Mouse (Mus musculus): Measurements from ENCODE around the gene Ift81. TPM values are rescaled to one million over a fixed set of nuclear protein-coding genes. Genes with fewer than 3 reads are reported as not detected.

The Ift81 gene
- polyA plus RNA-seq, 1 experiment from 2014 or later: 17.4 TPM

DNA sequence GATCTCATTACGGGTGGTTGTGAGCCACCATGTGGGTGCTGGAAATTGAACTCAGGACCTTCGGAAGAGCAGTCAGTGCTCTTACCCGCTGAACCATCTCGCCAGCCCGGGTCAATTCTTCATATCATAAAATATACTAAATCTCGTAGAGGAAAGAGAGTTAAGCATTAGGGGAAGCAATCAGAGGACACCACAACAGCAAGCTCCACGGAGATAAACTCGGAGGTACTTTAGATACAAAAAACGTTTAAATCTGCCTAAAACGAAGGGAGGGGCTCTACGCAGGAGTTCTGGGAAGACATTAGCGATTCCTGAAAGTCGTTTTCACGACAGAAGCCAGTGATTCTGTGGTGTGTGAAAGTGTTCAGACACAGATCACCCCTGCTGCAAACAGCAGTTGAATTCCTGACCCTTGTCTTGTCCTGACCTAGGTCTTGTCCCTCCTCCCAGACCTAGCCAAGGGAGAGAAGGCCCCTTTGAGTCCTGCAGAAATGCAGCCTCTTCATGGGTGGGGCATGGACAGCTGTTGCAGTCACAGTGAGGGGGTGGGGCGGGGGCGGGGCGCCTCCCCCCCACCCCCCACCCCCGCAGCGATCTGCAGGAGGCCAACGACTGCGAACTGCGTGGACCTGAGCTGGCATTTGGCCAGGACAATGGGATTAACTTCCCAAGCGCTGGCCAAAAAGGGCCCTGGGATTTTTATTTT lies 100.7 kb downstream of the Ift81 start:
- no peak for ATAC-seq (ENCODE audit: low FRiP score, low TSS enrichment)
- no peak overlapping the region for H3K4me3 ChIP-seq (ENCODE audit: low read depth, low read length)
- H3K4me1 ChIP-seq (replicated peaks; ENCODE audit: control insufficient read depth, insufficient read depth): peaks cover 15% of the 10 kb centered on the region
- no peak overlapping the region for H3K27ac ChIP-seq (replicated peaks)
- no peaks in the 10 kb centered on the region for H3K36me3 ChIP-seq (ENCODE audit: control insufficient read depth, insufficient read depth, low read length)
- DNase-seq (ENCODE audit: low spot score): no peak
- H3K27me3 ChIP-seq (ENCODE audit: control insufficient read depth, insufficient read depth, low read length): no peaks in the 10 kb centered on the region
- no peak overlapping the region for H3K9ac ChIP-seq (ENCODE audit: low read length)
- H3K9me3 ChIP-seq (ENCODE audit: control insufficient read depth, low read length): no peaks in the 10 kb centered on the region
- TF ChIP-seq EP300 (optimal IDR thresholded peaks at IDR 0.05) (no peak), CTCF (IDR thresholded peaks at IDR 0.05; ENCODE audit: low read depth) (no peak)
- WGBS: 43% methylated on average over 21 of the region's 23 CpGs
- peak overlapping the region; percentile 12; the same call in 1 of the 2 replicates for H3K4me2 ChIP-seq (replicated peaks; ENCODE audit: low read depth)

DNA sequence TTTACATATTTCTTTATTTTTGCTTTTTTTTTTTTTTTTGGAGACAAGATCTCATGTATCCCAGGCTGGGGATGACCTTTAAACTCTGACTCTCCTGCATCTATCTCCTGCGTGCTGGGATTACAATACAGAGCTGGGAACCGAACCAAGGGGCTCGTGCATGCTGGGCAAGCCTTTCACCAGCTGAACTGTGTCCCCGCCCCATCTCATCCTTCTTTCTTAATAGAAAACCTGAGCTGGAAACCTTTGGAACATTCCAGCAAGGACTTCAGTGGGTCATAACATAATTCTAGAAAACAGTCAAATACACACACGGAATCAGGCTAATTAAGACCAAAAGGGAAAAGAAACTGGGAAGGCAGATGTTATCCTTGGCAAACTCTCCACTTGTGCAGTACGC lies 102.3 kb downstream of the Ift81 start:
- Histone ChIP-seq H3K9me3 (ENCODE audit: control insufficient read depth, low read length) (no peaks in the 10 kb centered on the region), H3K9ac (ENCODE audit: low read length) (no peak overlapping the region), H3K4me1 (replicated peaks; ENCODE audit: control insufficient read depth, insufficient read depth) (peaks cover 13% of the 10 kb centered on the region), H3K4me2 (replicated peaks; ENCODE audit: low read depth) (no peak overlapping the region), H3K27ac (replicated peaks) (no peak overlapping the region; the same call in 1 of the 2 replicates), H3K36me3 (ENCODE audit: control insufficient read depth, insufficient read depth, low read length) (no peaks in the 10 kb centered on the region), H3K27me3 (ENCODE audit: control insufficient read depth, insufficient read depth, low read length) (no peaks in the 10 kb centered on the region), H3K4me3 (ENCODE audit: low read depth, low read length) (no peak overlapping the region)
- WGBS: 53% methylated on average over 6 of the region's 6 CpGs
- TF ChIP-seq CTCF (IDR thresholded peaks at IDR 0.05; ENCODE audit: low read depth) (no peak), EP300 (optimal IDR thresholded peaks at IDR 0.05) (no peak)
- DNase-seq (ENCODE audit: low spot score): no peak
- ATAC-seq (ENCODE audit: low FRiP score, low TSS enrichment): no peak

DNA sequence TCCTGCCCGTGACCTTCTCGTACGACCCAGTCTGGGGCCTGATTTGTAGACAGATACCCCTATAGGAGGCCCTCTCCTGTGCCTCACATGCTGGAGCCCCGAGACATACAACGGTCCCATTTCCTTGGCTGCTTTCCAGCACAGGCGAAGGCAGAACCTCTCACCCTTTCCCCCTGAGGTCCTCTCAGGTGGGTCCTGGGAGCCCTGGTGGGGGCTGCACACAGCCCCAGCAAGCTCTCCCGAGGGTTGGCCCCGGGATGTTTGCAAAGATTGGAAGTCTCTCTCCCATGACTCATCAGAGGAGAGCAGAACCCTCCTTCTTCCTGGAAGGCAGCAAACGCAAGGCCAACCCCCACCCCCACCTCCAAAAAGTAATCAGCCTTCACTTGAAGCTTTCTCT lies 102.9 kb downstream of the Ift81 start:
- DNase-seq (ENCODE audit: low spot score) (peak; percentile 60), ATAC-seq (ENCODE audit: low FRiP score, low TSS enrichment) (peak; percentile 66; the same call in 1 of the 2 replicates)
- peak overlapping the region; percentile 79 for H3K27ac ChIP-seq (replicated peaks)
- H3K4me2 ChIP-seq (replicated peaks; ENCODE audit: low read depth): 0 out of 2 replicates have a peak overlapping the region, but pooled peaks have one; percentile 39
- H3K9me3 ChIP-seq (ENCODE audit: control insufficient read depth, low read length): no peaks in the 10 kb centered on the region
- TF ChIP-seq CTCF (IDR thresholded peaks at IDR 0.05; ENCODE audit: low read depth): no peak
- TF ChIP-seq EP300 (optimal IDR thresholded peaks at IDR 0.05): no peak
- H3K4me1 ChIP-seq (replicated peaks; ENCODE audit: control insufficient read depth, insufficient read depth): peaks cover 13% of the 10 kb centered on the region
- H3K36me3 ChIP-seq (ENCODE audit: control insufficient read depth, insufficient read depth, low read length): no peaks in the 10 kb centered on the region
- no peak overlapping the region for H3K4me3 ChIP-seq (ENCODE audit: low read depth, low read length)
- H3K9ac ChIP-seq (ENCODE audit: low read length): 0 out of 2 replicates have a peak overlapping the region, but pooled peaks have one; percentile 14
- 17% methylated on average over 9 of the region's 9 CpGs for WGBS
- H3K27me3 ChIP-seq (ENCODE audit: control insufficient read depth, insufficient read depth, low read length): no peaks in the 10 kb centered on the region

DNA sequence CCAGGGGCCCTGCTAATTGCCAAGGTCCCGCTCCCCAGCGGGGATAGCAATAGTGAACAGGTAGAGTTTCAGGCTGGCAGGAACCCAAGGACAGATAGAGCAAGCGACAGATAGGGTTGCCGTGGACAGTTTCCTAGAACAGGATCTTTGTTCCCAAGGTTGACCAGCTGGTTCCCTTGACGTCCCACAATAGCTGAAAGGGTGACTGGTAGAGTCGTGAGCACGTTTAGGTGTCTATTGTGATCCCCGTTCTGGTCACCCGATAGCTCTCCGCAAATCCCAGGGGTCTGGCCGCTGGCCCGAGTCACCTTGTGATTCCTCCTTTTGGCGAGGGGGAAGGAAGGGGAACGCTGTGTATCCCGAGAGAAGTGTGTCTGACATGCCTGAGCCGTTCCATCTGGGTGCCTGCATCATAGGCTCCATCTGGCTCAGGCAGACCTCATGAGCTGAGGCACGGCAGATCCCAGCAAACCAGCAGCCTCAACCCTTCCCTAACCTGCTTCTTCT lies 103.6 kb downstream of the Ift81 start:
- H3K36me3 ChIP-seq (ENCODE audit: control insufficient read depth, insufficient read depth, low read length): no peaks in the 10 kb centered on the region
- no peaks in the 10 kb centered on the region for H3K9me3 ChIP-seq (ENCODE audit: control insufficient read depth, low read length)
- H3K4me3 ChIP-seq (ENCODE audit: low read depth, low read length): no peak overlapping the region
- H3K27ac ChIP-seq (replicated peaks): peak overlapping the region; percentile 79
- no peaks in the 10 kb centered on the region for H3K27me3 ChIP-seq (ENCODE audit: control insufficient read depth, insufficient read depth, low read length)
- H3K4me2 ChIP-seq (replicated peaks; ENCODE audit: low read depth): no peak overlapping the region
- DNase-seq (ENCODE audit: low spot score) (peak; percentile 45), ATAC-seq (ENCODE audit: low FRiP score, low TSS enrichment) (peak; percentile 40)
- no peak for TF ChIP-seq CTCF (IDR thresholded peaks at IDR 0.05; ENCODE audit: low read depth)
- WGBS: 43% methylated on average over 17 of the region's 17 CpGs
- H3K4me1 ChIP-seq (replicated peaks; ENCODE audit: control insufficient read depth, insufficient read depth): peaks cover 13% of the 10 kb centered on the region
- no peak overlapping the region for H3K9ac ChIP-seq (ENCODE audit: low read length)

DNA sequence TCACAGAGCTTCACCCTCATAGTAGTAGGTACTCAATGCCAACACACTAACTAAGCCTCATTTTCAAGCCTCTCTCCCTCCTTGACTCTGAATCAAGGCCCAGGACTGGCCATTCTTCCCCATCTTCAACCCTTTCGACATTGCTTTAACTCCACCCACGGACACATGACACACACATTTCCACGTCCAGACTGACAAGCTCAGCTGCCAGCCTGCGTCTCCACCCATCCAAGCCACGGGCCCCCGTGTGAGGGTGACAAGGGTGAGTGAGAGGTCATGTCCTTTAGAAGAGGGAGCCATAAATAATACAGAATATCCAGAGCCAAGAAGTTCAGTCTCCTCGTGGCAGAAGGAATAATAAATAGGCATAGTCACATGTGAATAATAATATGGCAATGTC lies 104.7 kb downstream of the Ift81 start:
- H3K27me3 ChIP-seq (ENCODE audit: control insufficient read depth, insufficient read depth, low read length): no peaks in the 10 kb centered on the region
- 32% methylated on average over 7 of the region's 7 CpGs for WGBS

DNA sequence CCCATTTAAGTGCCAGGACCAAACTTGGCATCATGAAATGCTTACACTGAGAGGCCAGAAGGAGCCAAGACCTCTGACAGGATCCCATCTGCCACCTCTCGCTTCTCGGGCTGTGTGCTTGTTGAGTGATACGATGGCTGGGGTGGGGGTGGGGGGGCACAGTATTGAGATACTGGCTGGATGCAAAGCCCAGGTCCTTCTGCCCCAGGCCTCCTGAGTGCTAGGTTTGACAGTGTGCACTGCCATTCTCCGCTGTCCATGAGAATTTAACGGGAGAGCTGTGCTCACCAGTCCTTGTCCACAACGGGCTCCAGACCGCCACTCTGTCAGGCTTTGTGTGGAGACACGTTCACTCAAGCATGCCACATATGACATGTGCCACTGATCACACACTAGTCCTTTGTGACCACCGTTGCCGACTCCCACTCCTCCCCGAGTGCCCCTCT lies 105.4 kb downstream of the Ift81 start:
- H3K36me3 ChIP-seq (ENCODE audit: control insufficient read depth, insufficient read depth, low read length): no peaks in the 10 kb centered on the region
- DNase-seq (ENCODE audit: low spot score): no peak
- 93% methylated on average over 11 of the region's 11 CpGs for WGBS
- no peak overlapping the region for H3K27ac ChIP-seq (replicated peaks)
- H3K9me3 ChIP-seq (ENCODE audit: control insufficient read depth, low read length): no peaks in the 10 kb centered on the region
- no peak for ATAC-seq (ENCODE audit: low FRiP score, low TSS enrichment)
- no peak for TF ChIP-seq EP300 (optimal IDR thresholded peaks at IDR 0.05)
- TF ChIP-seq CTCF (IDR thresholded peaks at IDR 0.05; ENCODE audit: low read depth): no peak
- no peak overlapping the region for H3K4me2 ChIP-seq (replicated peaks; ENCODE audit: low read depth)
- no peak overlapping the region for H3K9ac ChIP-seq (ENCODE audit: low read length)
- H3K27me3 ChIP-seq (ENCODE audit: control insufficient read depth, insufficient read depth, low read length): no peaks in the 10 kb centered on the region
- peaks cover 8% of the 10 kb centered on the region for H3K4me1 ChIP-seq (replicated peaks; ENCODE audit: control insufficient read depth, insufficient read depth)
- H3K4me3 ChIP-seq (ENCODE audit: low read depth, low read length): no peak overlapping the region

More for the DNA sequence above, 104.7 kb downstream of the Ift81 start:
- Histone ChIP-seq H3K4me2 (replicated peaks; ENCODE audit: low read depth) (no peak overlapping the region), H3K9ac (ENCODE audit: low read length) (no peak overlapping the region), H3K4me3 (ENCODE audit: low read depth, low read length) (no peak overlapping the region), H3K4me1 (replicated peaks; ENCODE audit: control insufficient read depth, insufficient read depth) (peaks cover 13% of the 10 kb centered on the region), H3K27ac (replicated peaks) (0 out of 2 replicates have a peak overlapping the region, but pooled peaks have one; percentile 2), H3K9me3 (ENCODE audit: control insufficient read depth, low read length) (no peaks in the 10 kb centered on the region), H3K36me3 (ENCODE audit: control insufficient read depth, insufficient read depth, low read length) (no peaks in the 10 kb centered on the region)
- ATAC-seq (ENCODE audit: low FRiP score, low TSS enrichment) (no peak), DNase-seq (ENCODE audit: low spot score) (no peak)
- no peak for TF ChIP-seq EP300 (optimal IDR thresholded peaks at IDR 0.05)
- no peak for TF ChIP-seq CTCF (IDR thresholded peaks at IDR 0.05; ENCODE audit: low read depth)
